Mouse (Mus musculus) left cerebral cortex, postnatal 4 days (tissue): Measurements from ENCODE around the gene Cavin3. TPM values are rescaled to one million over a fixed set of nuclear protein-coding genes. Genes with fewer than 3 reads are reported as not detected.

ENCODE experiments used
- total RNA-seq, 2 experiments: library from RNA; stranded (reverse); gene quantifications; 2 replicates each; pipeline ENCODE4 v1.2.3; 2021

Cavin3 gene
- total RNA-seq, 2 experiments from 2014 or later: 11.7 to 13.8 TPM

Other genes with a start within 250 kb of the Cavin3 start
- gene Olfr688, start 194.2 kb downstream of the Cavin3 start, total RNA-seq: not detected
- not detected for gene Olfr689, start 171.1 kb downstream of the Cavin3 start, total RNA-seq
- gene Olfr690, start 148.2 kb downstream of the Cavin3 start, total RNA-seq: under 1 TPM; 0.26 to 0.44 TPM
- gene Olfr691, start 140.0 kb downstream of the Cavin3 start, total RNA-seq: under 1 TPM; 0.34 to 0.38 TPM
- gene Olfr692, start 114.1 kb downstream of the Cavin3 start, total RNA-seq: not detected
- gene Gm5901, start 107.3 kb downstream of the Cavin3 start, total RNA-seq: not detected
- gene Fam160a2, start 82.2 kb downstream of the Cavin3 start, total RNA-seq: 10 to 100 TPM; 49.9 to 56.6 TPM
- gene Cnga4, start 77.7 kb downstream of the Cavin3 start, total RNA-seq: under 1 TPM; 0.14 to 0.32 TPM
- gene Cckbr, start 56.6 kb downstream of the Cavin3 start, total RNA-seq: 1 to 10 TPM; 4.2 to 6.1 TPM
- gene Smpd1, start 72.1 kb upstream of the Cavin3 start, total RNA-seq: 10 to 100 TPM; 59.3 to 65.7 TPM
- gene Apbb1, start 99.4 kb upstream of the Cavin3 start, total RNA-seq: 100 to 1,000 TPM; 327 to 331 TPM
- under 1 TPM in 1 of 2 experiments, not detected in 1; 0.26 TPM for gene Hpx, start 117.8 kb upstream of the Cavin3 start, total RNA-seq
- gene Trim3, start 151.3 kb upstream of the Cavin3 start, total RNA-seq: 100 to 1,000 TPM; 167 to 168 TPM
- 10 to 100 TPM; 63.7 to 70.1 TPM for gene Timm10b, start 157.8 kb upstream of the Cavin3 start, total RNA-seq
- gene Arfip2, start 158.1 kb upstream of the Cavin3 start, total RNA-seq: 10 to 100 TPM; 77.0 to 77.8 TPM
- 1 to 10 TPM; 8.9 to 9.1 TPM for gene Gm45799, start 158.3 kb upstream of the Cavin3 start, total RNA-seq
- 1 to 10 TPM; 4.1 to 4.8 TPM for gene Dnhd1, start 168.5 kb upstream of the Cavin3 start, total RNA-seq